Mouse (Mus musculus) yolk sac, embryonic 10.5 days (tissue): Measurements from ENCODE around the gene Dcx.

Source experiments
- DNase-seq: peaks from one replicate; pipeline ENCODE4 v3.0.0-alpha.2; 2017; ENCODE audit warnings: low spot score

Dcx gene

DNA sequence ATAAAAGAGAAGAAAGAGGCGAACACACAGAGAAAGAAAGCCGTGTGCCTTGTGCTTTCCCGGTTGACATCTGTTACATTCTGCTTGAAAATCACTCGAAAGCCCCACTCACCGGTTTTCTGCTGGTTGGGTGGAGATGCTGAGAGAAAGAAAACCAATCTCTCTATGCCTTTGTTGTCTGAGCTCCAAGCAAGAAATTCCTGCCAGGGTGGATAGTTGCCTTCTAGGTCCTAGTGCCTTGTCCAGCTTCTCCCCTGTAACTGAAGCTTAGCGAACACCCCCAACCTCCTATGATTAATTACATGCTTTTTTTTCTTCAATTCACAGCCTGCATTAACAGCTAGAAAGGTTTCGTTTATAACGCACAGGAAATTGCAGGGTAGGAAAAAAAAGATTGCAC, at the start of gene Dcx:
TSS of gene Dcx (minus strand) at position 354 of the 400 bp plus-strand sequence.
- no peak for DNase-seq

DNA sequence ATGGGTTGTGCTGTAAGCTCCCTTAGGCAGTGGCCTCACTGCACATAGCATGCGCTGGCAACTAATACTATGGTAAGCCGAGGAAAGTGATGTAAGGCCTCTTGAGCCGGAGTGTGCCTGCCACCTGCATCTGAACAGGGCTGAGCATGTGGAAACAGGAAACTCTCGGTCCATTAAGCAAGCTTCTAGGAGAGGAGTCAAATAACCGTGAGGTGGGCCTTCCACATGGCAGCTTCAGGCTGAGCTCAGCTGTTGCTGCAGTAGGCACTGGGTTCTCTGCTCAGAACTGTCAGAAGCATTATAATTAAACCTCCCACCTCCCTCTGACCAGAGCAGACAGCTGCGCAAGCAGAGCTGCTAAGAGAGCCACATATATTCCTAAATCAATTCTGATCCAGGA, 33.1 kb upstream of the Dcx start:
- no peak for DNase-seq

DNA sequence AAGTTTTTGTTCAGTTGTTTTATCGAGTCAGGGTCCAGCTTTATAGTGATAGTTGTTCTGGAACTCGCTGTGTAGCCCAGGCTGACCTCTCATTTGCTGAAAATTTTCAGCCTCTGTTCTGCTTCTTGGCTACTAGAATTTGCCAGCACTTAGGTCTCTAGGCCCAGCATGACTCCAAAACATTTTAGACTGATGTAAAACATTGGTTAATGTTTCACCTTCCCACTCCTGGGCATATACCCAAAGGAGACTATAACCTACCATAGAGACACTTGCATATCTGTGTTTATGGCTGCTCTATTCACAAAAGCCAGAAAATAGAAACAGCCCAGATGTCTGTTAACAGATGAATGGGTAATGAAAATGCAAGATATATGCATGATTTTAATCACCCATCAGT, 560 bp upstream of the Dcx start:
- no peak for DNase-seq

DNA sequence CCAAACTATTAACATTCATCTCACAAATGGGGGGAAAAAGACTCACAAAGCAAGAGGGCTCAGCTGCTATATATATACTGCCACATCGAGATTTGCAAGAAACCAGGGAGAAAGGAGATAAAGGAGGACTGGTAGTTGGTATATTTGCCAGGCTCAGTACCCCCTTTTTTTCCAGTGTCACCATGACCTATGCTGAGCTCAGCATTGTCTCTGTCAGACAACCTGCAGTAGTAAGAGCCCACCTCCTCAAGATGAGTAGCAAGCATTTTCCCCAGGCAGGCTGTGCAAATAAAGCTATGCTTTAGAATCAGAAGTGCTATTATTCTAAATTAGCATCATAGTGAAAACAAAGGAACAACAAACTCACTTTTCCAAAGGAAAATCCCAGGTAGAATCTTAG, 581 bp downstream of the Dcx start:
- no peak for DNase-seq

DNA sequence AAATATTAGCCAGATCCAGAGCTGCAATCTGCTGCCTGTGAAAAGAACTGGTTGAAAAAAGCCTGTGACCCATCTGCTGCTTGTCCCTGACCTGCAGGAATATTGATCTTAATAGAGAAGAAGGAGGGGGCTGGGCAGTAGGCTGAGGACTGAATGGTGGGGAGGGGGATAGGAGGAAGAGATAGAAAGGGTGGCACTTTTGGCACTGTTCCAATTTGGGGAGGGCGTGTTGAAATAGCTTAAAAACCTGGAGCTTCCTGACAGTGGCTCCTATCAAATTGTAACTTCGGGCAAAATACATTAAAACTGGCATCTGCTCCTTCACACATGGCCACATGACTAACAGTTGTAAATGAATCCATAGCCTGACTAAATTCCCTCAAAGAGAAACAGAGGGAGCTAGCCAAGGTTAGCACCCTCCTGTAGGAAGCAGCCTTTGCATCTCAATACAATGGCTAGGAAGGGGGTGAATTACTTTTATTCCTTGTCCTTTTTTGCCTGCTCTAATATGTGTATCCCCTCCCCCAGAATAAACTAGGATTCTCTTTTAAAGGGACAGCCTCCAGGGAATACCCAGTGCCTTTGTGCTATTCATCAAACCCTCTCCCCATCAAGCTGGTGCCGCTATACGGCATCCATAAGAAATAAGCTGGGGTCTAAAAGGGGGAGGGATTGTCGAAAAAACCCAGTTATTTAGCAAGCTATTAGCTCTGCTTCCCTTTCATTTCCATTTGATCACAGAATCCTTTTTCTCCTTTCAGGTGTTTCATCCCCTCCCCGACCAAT, 1.5 kb downstream of the Dcx start:
- DNase-seq, result no peak

DNA sequence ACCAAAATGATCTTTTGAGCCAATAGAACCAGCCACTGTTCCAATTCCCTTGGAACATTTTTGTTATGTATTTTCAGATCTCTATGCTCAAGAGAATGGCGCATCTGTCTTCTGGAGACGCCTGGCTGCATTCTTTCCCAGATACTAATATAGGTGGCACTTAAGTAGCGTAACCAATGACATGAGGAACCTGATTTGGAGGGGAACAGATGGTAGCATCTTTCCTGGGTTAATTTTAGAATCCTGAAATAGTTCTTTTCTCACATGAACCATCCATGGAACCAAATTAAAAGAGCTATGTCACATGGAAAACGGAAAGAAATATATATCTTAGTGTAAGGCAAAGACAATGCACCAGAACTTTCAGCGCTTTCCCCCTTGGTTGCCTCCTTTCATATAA, 11.0 kb downstream of the Dcx start:
- no peak for DNase-seq

DNA sequence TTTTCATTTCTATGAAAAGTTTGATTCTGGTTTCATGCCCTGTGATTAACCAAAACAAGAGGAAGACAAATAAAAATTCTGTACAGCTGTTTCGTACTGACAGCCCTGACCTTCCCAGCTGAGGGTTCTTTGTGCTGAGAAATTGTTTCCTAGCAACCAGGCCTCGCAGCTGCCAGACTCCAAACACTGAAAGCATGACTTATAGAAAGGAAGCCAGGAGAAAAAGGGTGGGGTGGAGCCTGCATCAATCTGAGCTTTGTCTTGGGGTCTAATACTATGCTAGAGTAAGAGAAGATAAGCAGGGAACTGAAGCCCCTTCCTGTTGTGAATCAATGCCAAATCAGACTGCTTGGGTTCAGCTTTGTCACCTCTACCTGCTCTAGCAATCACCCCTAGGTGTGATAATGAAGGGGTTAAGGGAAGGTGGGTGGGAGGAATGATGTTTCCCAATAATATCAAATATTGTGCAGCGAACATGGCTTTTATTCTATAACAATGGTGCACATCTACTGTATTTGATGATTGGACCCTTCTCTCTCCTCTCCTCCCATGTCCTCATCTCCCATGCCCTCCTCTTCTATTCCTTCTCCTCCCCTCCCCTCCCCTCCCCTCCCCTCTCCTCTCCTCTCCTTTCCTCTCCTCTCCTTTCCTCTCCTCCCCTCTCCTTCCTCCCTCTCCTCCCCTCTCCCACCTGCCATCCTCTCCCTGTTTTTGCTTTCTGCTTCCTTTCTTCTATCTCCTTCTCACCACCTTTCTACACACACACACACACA, 26.2 kb downstream of the Dcx start:
- DNase-seq, result no peak

DNA sequence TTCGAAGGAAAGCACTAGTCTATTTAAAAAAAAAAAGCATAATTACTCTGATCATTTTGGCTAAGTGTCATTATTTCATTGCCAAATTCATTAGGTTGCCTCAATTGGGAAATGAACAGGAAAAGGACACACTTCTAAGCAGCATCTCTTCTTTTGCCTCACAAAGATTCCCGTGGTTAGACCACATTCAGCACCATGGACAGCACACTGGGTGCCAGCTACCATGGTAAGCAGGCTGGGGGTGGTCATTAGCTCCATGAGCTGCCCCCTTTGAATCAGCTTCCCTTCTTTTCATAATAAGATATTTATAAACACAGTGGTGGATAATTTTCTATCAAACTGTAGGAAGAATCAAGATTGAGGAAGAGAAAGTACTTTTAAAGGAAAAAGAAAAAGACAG, 28.4 kb downstream of the Dcx start:
- DNase-seq, result no peak

DNA sequence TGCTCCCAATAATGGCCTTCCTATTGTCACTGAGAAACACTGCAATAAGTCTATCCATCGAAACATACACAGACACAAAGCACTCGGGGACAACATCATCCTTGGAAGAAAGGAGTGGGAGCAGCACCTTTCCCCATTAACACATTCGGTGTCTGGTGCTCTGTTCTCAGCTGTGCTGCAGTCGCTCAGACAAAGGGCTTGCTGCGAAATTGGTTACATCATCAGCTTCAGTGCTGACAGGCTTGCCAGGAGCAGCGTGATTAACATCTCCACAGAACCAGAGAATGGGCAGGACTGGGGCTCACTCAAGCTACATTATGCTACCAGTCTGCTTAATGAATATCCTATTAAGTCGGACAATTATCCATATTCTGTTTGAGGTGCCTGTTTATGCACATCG, 30.8 kb downstream of the Dcx start:
- no peak for DNase-seq

DNA sequence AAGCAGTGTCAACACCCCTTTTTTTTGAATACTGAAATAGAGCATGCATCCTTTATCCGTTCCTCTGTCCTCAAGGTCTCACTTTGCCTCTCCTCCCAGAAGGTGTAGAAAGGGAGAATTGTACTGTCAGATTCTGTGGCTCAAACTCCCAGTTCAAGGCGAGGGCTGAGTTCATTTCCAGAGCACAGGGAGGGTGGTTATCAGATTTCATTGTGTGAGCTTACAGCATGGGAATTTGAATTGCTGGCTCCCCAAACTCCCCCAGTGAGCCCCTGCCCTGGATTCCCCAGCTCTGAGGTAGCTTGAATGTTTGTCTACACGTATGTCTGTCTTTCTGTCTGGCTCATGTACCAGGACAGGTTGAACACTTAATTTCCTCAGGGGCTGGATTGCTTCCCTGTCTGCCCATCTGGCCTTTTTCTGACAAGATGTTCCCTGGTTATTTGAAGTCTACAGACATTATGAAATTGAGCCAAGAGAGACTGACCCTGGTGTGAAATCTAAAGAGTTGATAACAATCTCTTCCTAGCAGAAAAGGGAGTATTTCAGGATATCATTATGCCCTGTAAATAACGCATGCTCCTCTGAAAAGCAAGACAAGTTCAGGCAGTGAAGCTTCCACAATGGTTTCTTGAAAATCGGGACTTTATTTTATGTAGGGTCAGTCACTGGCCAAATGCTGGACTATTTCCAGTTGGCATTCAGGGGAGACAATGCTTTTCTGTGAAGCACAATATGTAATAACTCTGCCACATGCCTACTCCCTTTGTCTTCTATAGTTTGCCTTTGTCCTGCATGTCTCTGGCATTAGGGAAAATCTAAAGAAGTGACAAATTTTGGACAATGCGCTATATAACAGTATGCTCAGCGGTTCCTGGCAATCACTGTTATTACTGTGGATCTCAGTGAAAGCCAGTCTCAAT, 35.5 kb downstream of the Dcx start:
- DNase-seq, result no peak

DNA sequence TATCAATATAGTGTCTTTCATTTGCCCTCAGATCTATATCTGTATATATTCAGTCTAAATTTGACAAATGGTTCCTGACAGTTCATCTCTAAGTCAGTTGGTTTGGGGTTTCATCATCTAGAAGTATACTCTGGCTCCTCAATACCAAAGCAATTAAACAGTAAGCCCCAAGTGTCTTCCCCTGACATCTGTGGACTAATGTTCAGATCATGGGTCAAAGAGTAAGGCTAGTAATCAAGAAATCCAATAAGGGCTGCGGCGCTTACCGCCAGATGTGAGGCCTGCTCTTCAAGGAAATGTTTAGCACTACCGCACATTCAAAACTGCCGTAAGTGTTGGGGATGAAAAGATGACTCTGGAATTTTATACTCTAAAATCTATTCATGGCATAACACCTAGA, 36.2 kb downstream of the Dcx start:
- no peak for DNase-seq

DNA sequence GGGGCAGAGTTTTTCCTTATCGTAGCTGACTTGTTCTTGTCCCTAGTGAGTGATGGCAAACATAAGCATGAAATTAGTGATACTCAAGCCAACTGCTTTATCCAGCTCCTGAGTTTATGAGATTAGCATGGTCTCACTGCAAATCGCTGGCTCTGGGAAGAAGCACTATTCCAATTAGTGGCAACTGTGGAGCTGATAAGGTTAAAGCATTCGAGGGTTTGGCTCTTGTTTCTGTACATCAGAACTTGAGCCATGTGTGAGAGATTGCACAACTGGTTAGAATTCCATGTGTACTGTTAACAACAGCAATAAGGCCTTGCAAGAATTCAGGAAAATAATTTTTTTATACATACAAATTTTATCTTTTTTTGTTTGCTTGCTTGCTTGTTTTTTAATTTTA, 39.9 kb downstream of the Dcx start:
- DNase-seq, result no peak

DNA sequence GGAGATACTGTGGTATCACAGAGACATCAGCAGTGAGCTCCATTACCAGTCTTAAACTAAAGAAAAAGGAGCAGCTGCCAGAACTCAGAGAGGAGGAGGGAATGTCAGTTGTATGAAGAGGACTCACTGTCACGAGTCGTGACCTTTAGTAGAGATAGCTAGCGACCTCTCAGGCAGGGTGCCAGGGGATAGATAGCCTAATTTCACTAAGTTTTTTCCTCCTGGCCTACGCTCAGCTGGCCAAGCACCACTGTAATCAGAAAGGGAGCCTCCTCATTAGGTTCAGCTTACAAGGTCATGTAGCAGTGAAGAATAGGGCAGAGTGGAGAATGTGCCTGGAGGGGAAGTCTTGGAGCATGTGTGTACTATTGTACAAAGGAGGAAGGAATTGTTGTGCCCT, 47.3 kb downstream of the Dcx start:
- DNase-seq, result no peak

DNA sequence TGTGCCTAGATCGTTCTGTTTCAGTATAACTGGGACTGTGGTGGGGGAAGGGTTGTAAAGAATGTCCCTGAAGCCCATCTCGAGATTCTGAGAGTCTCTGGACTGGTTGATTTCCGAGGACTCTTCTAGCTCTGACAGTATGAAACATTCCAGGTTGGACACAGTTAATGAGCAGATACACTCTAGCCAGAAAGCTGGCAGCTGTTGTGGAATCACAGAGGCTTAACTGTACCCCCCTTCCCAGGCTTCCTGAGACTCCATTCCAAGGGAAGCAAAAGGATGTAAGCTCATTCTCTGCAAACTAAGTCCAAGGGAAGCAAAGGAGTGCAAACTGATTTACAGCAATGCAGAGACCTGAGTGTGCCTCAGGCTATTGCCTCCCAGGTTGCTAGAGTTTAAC, 48.2 kb downstream of the Dcx start:
- no peak for DNase-seq

DNA sequence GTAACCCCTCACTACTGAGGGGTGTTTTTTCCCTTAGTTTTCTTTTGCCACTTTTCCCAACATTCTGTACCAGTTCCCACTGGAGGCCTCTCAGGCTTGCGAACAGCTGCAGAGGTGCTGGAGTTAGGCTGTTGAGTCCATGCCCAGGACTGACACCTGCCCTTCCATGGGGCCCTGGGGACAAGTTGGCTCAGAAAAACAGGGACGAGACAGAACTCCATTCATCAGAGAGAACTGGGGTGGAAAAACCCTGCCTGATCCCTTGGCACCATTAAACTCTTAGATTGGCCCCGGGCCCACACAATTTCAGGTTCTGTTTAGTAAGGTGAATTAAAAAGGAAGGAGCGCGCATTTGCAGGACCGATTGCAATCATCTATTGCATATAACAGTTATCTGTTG, 48.8 kb downstream of the Dcx start:
- no peak for DNase-seq

DNA sequence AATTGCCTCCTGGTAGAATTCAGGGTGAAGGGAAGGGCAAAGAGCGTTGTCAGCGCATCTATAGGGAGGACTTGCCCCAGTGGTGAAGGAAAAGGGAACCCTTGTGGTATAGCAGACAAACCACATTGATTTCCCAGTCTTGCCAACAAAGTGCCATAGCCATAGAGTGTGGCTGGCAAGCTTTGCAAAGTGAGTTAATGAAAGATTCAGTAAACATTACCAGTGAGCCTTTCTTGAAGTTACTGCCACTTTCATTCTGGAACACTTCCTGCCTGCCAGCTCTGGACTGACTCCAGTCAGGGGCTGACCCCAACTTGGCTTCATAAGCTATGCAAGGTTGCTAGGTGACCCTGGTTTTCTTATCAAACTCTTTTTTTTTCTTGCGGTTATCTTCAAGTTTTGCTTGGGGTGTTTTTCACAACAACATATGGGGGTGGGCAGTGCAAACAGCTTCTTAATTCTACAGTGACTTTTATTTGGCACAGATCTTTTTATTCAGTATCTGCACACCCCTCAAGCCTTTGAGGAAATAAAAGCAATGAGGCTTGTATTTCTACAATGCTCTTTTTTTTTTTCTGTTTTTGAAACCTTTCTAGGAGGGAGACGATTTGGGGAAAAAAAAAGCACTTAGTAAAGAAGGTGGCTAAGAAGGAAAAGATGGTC, 51.2 kb downstream of the Dcx start:
- DNase-seq, result no peak

DNA sequence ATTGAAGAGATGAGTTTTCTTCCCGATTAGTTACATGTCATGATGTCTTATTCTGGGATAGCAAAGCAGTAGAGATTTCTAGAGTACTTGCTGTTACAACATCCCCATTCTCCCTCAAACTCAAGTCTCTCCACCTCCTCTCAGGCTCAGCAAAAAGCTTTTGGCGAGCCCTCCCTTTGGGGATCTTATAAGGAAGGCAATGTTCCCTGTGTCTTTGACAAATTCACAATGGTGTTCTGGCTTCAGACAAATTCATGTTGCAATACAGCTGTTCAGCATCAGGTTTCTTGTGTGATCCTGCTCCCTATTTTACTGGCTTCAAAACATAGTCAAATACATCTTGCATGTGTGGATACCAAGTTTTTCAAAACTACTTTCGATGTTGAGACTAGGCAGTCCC, 53.5 kb downstream of the Dcx start:
- no peak for DNase-seq

DNA sequence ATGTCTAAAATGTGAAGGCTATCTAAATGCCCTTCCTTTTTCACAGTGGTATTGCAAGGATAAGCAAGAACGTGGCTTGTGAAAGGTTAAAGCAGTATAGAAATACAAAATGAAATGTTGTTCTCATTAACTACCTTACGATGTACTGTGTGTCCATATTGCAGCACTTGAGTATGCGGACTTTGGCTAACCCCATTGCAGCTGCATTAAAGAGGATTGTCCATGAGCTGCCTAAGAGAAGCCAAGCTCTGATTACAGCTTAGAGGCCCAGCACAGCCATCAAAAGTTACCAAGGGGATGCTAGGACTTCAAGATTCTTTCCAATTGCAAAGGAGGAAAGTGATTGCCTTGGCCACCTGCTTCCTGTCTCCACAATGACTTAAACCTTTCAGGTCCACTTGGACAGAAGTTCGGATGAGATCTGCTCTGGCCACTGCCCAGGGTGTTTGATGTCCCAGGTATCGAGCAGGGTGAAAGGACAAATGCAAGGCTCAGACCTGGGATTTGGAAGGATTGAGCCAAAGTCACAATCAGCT, 65.9 kb downstream of the Dcx start:
- DNase-seq, result no peak

DNA sequence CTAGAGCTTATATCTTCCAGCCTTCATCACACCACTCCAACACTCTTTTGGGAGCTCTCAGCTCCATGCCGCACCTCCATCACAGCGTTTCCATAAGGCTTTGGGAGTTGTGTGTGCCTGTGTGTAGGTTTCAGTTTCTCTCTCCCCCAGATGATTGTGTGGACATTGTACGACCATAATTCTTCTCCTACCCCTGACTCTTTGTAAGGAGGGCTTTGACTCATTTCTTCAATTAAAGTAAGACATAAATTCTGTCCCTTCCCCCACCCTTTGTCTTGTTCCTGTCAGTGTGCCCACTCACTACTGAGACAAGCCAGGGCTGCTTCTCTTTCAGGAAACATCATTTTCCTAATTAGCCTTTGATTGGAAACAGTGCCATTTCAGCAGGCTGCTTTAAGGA, 81.8 kb downstream of the Dcx start:
- DNase-seq, result no peak

DNA sequence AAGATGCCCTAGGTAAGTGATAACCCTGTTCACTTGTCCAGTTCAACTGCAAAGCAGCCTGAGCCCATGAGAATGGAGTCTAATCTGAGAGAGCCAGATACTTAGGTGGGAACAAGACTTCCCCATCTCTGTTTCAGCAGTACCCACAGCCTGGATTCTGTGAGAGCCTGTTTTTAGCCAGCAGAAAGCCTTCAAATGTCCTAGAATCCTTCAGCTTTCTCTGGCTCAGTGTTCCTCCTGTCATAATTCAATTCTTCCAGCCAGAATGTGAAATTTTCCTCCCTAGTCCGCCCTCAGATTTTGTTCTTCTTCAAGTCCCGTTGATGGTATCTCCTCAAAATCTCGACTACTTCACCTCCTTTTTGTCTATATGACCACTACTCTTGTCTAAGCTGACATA, 83.1 kb downstream of the Dcx start:
- no peak for DNase-seq

DNA sequence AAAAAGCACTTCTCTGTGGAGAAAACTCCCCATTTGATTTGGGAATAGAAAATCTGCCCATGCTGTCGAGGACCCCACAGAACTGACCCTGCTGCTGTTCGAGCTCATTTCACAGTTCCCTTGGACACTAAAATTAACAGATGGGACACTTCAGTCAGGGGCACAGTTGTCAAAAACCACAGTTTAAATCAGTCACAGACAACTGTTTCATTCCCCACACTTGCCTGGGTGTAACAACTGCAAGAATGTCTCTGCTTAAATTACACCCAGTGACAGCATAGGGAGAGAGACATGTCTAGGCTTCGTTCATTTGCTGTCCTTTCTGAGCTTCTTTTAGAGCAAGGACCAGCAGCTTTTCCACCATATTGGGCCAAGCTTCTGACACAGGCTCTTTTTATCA, 86.5 kb downstream of the Dcx start:
- no peak for DNase-seq

DNA sequence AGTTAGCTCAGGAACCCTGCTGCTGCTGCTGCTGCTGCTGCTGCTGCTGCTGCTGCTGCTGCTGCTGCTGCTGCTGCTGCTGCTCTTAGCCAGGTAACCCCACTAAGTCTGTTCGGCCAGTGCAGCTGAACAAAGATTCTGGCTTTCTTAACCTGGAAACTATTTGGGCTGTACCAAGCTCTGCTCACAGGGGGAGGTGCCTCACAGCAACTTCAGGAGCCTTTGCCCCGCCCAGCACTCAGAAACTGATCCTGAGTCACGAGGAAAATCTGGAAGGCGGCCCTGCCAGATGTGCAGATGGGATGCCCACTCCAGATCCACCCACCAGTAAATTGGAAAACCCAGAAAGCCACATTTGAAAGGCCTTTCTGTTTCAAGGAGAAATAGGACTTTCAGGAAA, 105.9 kb downstream of the Dcx start, which contains the start of gene Capn6:
TSS of gene Capn6 (minus strand) at position 203 of the 400 bp plus-strand sequence.
- peak; percentile 24 for DNase-seq
